Mouse (Mus musculus): Measurements from ENCODE around the gene Nup50. TPM values are rescaled to one million over a fixed set of nuclear protein-coding genes. Genes with fewer than 3 reads are reported as not detected.
"Not testable (repeated sequence)": the region's sequence is repeated elsewhere in the genome, so short reads cannot be mapped to it uniquely, and the experiment has no call there.

The Nup50 gene
- 10 to 100 TPM; 14.3 to 14.4 TPM for total RNA-seq (2021)
- long read RNA-seq, experiment 1, full-length matches to known transcripts: 11 of 15 reads
- long read RNA-seq, experiment 1, partial matches to known transcripts: 1 of 15 reads
- long read RNA-seq, experiment 1, other reads (novel, unspliced or antisense): 3 of 15 reads
- long read RNA-seq, experiment 2, full-length matches to known transcripts: 17 of 21 reads
- long read RNA-seq, experiment 2, partial matches to known transcripts: 3 of 21 reads
- long read RNA-seq, experiment 2, other reads (novel, unspliced or antisense): 1 of 21 reads

DNA sequence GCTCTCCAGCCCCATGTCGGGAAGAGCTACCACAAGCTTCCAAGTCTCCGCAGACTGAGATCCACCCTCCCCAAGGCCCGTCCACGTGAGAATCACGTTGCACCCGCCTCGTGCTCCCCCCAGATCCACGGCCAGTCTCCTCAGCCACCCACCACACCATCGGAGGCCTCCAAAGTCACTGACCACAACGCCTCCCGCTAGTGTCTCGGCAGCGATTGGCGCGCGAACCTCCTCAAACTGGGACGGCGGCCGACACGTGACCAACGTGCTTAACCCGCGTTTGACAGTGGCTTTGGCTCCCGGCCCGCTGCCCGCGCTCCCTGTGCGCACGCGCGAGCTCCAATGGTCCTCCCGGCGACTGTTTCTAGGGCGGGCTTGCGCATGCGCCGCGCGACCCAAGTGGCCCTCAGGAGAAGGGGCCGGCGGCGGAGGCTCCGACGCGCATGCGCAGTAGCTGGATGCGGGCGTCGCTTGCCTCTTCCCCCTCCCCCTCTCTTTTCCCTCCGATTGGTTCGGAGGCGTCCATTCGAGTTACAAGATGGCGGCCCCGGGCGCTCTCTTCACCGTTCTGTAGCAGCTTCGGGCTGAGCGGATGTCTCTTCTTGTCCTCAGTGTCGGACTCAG is at the start of gene Nup50:
Nup50 (plus strand) TSS at position 528 of the 624 bp plus-strand sequence.
- intact Hi-C loops (cut with DNase I; ENCODE audit: low total_unique reads): no loop called here
- DNase-seq: peak; percentile 100

DNA sequence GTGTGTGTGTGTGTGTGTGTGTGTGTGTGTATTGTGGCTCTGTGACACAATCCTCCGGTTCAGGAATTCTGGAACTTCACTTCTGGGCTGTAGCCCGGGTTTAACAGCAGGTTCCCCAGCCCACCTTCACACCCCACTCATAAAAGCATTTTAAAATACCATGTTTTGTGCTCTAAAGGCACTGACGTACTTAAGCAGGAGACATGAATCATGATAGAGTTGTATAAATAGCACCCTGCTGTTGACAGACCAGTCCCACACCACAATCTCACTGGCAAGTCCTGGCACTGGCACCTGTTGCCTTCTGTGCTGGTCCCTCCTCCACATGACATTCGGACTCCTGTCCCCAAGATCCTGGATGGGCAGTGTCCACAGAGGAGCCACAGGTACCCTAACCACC is 49.3 kb upstream of the Nup50 start:
- no peak for DNase-seq
- intact Hi-C loops (cut with DNase I; ENCODE audit: low total_unique reads): no loop called here

DNA sequence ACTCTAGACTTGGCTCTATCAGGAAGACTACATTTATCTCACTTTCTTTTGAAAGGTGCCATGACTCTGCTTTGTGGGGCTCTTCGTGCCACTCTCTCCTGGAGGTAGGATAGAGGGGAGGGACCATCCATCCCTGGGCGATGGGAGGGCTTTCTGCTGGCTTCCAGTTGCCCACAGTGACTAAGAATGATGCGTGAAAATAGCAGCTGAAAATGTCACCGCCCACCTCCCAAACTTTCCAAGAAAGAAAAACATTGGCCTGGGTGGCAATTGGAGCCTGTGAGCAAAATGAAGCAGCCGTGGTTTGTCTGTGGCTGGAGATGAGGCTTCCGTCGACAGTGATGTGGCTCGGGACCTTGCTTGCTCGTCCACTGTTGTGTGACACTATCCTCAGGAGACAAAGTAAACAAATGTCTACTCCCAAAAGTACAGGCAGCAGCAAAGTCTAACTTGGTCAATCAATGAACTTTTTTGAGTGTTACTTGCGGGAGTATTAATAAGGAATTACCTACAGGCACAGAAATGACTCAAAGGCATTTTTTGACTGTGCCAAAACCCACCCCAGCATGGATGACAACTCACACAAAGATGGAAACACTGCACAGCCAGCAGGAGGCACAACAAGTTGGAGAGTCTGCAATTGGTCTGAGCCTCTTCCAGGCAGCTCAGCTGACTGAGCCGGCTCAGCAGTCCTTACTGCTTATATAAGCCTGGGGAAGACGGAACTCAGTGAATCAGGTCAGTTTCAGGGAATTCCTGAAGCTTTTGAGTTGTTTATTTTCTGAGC is 46.0 kb upstream of the Nup50 start:
- DNase-seq: no peak
- intact Hi-C loops (cut with DNase I; ENCODE audit: low total_unique reads): no loop called here

DNA sequence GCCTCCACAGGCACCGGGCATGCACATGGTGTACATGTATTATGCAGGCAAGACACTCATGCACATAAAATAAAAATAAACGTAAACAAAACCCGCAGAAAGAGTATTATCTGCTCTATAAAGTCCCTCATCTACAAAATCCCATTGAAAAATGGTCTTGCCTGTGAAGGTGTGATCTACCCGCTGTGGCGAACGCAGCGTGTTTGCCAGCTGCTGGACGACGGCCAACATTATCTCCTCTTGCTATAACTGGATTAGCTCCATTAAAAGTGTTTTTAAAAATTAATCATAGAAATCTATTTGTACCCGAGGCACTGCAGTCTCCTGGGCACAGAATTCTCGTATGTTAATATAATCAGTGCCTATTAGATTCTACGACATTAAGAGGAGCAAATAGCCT is 35.1 kb upstream of the Nup50 start:
- DNase-seq: no peak
- intact Hi-C loops (cut with DNase I; ENCODE audit: low total_unique reads): no loop called here

DNA sequence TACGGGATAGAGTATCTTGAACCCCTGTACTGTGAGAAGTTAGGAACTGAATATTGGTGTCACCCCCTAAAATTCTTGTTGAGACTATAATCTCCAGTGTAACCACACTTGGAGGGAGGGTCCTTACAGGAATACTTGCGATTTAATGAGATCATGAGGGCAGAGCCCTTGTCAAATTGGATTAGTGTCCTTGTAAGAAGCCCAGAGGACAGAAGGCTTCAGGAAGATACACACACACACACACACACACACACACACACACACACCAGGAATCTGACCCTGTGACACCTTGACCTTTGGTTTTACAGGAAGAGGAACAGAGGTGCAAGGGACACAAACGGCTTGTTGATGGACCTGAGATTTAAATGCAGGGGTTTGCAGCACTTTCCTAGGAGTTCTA is 32.0 kb upstream of the Nup50 start:
- intact Hi-C loops (cut with DNase I; ENCODE audit: low total_unique reads): loop anchor here (5.0 kb wide), 1 partner anchor 89 kb away; no protein-coding TSS in a partner anchor
- DNase-seq: no peak

DNA sequence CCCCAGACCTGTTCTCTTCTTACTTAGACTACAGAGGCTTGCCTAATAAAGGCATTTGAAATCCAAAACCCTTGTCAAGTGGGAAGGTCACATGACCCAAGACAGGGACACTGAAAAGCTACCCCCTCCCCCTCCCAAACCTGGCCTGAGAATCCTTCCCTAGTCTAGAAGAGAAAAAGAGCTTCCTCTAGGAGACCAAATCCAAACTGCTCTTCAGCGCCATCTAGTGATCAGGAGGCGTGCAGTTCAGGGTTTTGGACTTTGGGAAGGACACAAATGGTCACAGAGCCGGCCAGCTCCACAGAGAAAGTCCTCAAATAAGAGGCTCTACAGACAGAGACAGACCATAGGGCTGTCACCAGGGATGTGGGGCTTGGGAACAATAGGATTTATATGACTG is 31.6 kb upstream of the Nup50 start:
- intact Hi-C loops (cut with DNase I; ENCODE audit: low total_unique reads): loop anchor here (5.0 kb wide), 1 partner anchor 89 kb away; no protein-coding TSS in a partner anchor
- DNase-seq: peak; percentile 40

DNA sequence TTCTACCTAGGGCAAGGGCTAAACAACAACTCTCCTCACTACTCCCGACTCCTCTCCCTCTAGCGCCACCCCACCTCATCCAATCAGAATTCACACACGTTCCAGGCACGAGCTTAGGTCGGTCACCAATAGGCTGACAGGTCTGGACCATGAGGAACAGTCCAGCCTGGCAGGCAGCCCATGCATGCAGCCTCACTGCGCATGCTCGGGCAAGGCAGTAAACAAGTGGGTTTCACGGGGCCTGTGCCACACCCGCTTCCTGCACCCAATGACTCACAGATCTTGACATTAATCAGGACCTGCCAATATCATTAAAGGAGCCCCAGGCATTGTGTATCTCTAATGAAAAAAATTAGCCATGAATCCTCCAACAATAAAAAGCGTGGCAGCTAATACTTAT is 27.0 kb upstream of the Nup50 start:
- DNase-seq: peak; percentile 10
- intact Hi-C loops (cut with DNase I; ENCODE audit: low total_unique reads): not testable (repeated sequence)

DNA sequence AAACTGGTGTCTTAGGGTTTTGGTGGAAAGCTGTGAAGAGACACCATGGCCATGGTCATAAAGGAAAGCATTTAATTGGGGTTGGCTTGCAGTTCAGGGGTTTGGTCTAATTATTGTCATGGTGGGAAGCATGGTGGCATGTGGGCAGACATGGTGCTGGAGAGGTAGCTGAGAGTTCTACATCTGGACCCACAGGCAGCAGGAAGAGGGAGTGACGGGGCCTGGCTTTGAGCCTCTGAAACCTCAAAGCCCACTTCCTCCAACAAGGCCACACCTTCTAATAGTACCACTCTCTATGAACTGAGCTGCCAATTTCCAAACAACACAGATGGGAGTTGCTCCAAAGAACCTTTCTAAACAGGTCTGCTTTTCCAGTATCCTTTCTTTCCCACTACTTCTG is 26.5 kb upstream of the Nup50 start:
- no peak for DNase-seq
- intact Hi-C loops (cut with DNase I; ENCODE audit: low total_unique reads): no loop called here

DNA sequence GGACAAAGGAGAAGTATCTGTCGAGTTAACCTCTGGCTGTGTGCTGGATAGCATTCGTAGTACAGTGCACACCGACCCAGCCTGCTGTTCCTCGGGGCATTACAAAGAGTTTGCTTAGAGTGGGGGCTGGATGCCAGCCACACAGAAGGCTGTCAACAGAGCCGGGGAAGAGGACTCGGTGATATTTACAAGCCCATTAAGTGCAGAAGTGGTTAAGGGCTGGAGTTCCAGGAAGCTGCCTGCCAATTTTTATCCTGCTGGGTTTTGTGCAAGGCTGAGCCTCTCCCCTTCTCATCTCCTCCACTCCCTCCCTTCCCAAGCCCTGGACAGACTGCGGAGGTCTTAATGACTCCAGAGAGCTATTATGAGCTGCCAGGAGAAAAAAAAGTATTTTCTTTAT is 25.1 kb upstream of the Nup50 start:
- intact Hi-C loops (cut with DNase I; ENCODE audit: low total_unique reads): no loop called here
- DNase-seq: peak; percentile 8

DNA sequence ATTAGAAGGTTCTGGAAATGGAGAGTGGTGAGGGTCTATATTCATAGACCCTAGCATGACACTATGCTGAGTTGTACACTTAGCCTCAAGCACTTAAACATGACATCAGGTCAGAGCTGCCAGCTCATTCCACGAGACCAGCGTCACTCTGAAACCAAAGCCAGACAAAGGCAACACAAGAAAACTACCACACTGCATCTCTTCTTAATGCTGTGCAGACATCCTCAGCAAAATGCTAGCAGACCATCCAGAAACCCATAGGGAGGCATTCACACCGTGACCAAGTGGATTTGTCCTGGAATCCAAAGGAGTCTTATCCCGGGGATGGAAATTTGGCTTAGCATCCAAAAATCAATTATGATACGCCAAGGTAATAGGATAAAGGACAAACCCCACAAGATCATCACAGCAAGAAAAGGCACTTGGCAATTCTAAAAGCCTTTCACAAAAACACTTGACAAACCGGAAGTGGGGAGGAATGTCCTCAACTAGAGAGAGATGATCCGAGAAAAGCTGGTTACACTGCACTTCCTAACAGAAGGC is 19.3 kb upstream of the Nup50 start:
- DNase-seq: no peak
- intact Hi-C loops (cut with DNase I; ENCODE audit: low total_unique reads): no loop called here

DNA sequence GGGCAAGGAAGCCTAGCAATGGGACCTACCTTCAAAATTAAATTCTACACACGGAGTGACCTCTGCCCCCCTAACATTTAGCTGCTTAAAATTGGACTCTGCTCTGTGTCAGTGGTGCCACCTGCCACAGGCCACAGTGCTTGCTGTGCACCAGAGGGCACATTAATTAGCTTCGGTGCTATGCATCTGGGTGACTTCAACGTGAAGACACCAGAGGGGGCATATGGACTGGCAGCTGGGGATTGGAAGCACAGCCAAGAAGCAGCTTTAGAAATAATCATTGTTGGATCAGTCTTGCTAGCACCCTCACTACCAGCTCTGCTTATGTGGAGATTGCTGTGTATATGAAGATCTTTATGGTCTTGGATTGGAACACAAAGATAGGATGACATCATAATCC is 10.0 kb upstream of the Nup50 start:
- no peak for DNase-seq
- intact Hi-C loops (cut with DNase I; ENCODE audit: low total_unique reads): no loop called here

DNA sequence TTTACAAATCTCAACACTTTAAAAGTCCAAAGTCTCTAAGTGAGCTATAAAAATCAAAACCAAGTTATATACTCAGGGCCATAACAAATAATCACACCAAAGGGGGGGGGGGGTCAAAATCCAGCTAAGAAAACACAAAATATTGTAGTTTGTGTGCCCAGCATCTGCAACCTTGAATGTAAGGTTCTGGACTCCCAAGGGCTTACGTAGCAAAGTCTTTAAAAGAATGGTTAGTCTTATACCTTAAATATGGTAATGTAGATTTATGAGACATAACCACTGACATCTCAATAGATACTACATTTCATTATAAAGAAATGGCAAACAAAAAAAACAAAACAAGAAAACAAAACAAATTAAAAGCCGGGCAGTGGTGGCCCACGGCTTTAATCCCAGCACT is 3.3 kb upstream of the Nup50 start, which contains the start of gene Gm29666:
Gm29666 (minus strand) TSS at position 101 of the 400 bp plus-strand sequence.
- DNase-seq: no peak
- intact Hi-C loops (cut with DNase I; ENCODE audit: low total_unique reads): no loop called here

DNA sequence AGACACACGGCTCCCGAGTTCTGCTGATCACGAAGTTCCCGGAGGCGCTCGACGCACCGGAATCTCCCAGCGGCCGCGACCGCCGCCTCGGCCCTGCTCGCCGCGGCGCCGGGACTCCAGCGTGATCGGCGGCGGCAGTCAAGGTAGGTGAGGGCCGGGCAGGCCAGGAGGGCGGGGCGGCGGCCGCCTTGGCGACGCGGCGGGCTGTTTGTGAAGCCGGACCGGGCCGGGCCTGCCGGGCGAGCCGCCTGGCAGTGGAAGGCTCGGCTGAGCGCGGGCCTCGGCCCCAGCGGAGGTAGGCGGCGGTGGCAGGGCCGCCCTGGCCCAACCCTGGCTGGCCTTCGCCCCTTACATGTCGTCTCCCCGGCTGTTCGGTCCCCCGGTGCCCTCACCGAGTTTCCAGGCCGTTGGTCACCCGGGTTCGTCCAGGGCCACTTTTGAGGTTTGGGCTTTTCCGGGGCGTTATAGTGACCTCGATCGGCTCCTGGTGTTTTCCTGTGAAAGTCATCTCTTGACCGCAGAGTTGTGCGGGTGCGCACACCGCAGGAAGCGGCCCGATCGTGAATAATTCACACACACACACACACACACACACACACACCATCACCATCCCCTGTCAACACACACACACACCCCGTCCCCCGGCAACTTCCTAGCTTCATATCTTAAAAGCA is 434 bp downstream of the Nup50 start:
- intact Hi-C loops (cut with DNase I; ENCODE audit: low total_unique reads): no loop called here
- DNase-seq: peak; percentile 67

DNA sequence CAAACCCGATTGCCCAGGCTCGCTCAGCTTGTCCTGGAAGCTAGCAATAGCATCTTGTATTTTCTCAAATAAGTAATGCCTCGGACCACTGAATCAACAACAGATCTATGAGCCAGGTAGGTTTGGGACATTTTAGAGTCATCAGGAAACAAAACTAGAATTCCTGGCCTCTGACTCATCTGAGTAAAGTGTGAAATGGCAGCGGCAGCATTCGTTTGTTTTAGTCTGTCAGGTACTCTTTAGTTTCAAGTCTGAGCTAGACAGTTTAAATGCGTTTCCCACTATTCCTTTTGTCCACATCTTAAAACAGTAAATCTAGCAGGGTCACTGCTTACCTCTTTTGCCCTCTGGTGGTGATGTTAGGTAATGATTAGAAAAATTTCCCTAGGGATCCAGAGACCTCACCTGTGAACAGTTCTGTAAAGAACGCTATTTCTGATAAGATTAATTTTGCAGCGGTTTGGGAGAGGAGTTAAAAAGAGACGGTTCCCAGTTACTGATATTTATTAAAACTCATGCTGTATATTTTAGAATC is 1.6 kb downstream of the Nup50 start:
- no peak for DNase-seq
- intact Hi-C loops (cut with DNase I; ENCODE audit: low total_unique reads): no loop called here

DNA sequence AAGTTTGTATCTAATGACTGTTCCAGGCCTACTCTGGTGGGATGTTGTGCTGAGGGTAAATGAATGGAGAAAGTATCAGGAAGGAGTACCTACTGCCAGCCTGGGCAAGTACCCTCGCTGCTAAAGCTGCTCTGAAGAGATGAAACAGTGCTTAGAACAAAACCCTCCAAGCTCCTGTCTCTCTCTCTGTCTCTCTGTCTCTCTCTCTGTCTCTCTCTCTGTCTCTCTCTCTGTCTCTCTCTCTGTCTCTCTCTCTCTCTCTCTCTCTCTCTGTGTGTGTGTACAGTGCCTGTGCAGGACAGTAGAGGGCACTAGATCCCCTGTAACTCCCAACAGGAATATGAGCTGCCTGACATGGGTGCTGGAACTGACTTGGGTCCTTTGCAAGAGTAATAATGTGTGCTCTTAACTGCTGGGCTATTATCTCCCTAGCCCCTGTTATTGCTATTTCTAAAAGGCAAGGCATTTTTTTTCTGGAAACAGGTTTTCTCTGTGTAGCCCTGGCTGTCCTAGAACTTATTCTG is 2.3 kb downstream of the Nup50 start:
- no peak for DNase-seq
- intact Hi-C loops (cut with DNase I; ENCODE audit: low total_unique reads): no loop called here

DNA sequence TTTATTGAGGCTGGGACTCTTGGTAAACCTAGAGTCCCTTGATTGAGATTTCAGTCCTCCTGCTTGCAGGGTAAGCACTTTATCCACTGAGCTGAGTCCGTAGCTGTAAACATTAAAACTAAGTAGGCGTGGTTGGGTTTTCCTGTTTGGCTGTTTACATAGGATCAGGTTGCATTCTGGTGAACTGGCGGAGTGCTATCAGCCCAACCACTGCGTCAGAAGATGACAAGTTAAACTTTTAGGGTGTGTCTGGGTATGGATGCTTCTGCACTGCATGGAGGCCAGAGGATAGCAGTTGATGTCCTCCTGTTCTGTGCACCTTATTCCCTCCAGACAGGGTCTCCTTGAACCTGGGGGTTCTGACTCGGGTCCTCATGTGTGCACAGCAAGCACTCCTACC is 9.1 kb downstream of the Nup50 start:
- intact Hi-C loops (cut with DNase I; ENCODE audit: low total_unique reads): no loop called here
- no peak for DNase-seq

DNA sequence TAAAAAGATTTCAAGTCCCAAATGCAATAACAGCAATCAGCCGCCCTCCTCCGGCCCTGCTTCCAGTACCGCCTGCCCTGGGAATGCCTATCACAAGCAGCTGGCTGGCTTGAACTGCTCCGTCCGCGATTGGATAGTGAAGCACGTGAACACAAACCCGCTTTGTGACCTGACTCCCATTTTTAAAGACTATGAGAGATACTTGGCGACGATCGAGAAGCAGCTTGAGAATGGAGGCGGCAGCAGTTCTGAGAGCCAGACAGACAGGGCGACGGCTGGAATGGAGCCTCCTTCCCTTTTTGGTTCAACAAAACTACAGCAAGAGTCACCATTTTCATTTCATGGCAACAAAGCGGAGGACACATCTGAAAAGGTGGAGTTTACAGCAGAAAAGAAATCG is 11.7 kb downstream of the Nup50 start:
- no peak for DNase-seq

DNA sequence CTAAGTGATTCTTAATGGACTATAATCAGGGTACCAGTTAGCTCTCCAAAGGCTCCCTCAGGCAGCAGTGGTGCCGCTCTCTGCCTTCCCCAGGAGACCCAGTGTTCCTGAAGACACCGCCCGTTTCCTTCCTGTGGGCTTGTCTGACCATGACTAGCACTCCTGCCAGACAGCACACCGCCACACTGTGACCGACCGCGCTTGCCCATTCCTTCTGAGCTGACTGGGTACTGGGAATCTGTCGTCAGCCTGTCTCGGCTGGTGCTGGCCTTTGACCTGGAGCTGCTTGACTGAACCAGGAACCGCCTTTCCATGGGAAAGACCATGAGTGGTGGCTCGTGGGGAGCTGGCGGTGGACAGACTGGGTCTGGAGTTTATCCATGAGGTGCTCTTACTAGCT is 16.9 kb downstream of the Nup50 start:
- DNase-seq: no peak

More for the DNA sequence above, 11.7 kb downstream of the Nup50 start:
- intact Hi-C loops (cut with DNase I; ENCODE audit: low total_unique reads): no loop called here

DNA sequence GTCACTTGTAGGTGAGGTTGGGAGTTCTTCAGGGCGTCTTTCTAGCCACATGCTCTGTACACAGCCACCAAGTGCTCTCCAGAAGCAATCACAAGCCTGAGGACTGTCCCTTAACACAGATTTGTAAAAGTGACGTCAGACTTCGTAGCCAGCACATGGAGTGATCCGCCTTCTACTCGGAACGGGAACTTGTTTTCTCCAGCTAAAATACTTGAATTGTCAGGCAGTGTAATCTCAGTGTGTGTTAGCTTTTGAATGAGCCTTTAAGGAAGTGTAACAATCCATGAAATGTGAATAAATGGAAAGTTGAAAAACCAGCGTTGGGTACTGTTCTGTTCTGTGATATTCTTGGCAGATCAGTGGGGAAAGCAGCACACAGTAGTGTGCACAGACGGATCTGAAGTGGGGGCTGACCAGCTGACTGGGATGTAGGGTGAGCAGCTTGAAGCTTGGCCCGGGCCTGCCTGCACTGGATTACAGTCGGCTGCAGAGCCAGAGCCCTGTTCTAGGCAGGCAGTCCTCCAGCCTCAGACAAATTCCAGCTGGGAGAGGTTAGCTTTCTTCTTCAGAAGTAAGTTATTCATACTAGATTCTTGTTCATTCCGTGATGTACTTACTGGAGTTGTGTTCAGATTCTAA is 19.6 kb downstream of the Nup50 start:
- DNase-seq: no peak
- intact Hi-C loops (cut with DNase I; ENCODE audit: low total_unique reads): no loop called here

More for the DNA sequence above, 16.9 kb downstream of the Nup50 start:
- intact Hi-C loops (cut with DNase I; ENCODE audit: low total_unique reads): no loop called here
